Mouse (Mus musculus) MEL (cell line): ENCODE data around the gene Ino80d. TPM values are rescaled to one million over a fixed set of nuclear protein-coding genes. Genes with fewer than 3 reads are reported as not detected.

Source experiments
- DNase-seq: peaks from one replicate; pipeline ENCODE4 v3.0.0; 2011; ENCODE audit warnings: low read depth, low spot score
- H3K27ac ChIP-seq: 2 replicates; pipeline ENCODE4 v1.5.1; 2012; ENCODE audit warnings: low read depth, mild to moderate bottlenecking, control low read depth, low read length, moderate library complexity; ENCODE audit not compliant: control insufficient read depth
- H3K27me3 ChIP-seq, 2 experiments: fragments of 150-350 bp in 1 of 2; sonication (generic) in 1 of 2; 2 replicates each; pipeline ENCODE4 v1.6.1; 2012; ENCODE audit warnings: low read length in 2 of 2, mild to moderate bottlenecking in 2 of 2, improper control_type of control experiment in 1 of 2, moderate library complexity in 1 of 2; ENCODE audit not compliant: insufficient read depth in 2 of 2, control insufficient read depth in 1 of 2
- H3K36me3 ChIP-seq, 2 experiments: 2 replicates each; pipeline ENCODE4 v1.6.1; 2012 to 2014; ENCODE audit warnings: low read length in 2 of 2, improper control_type of control experiment in 1 of 2, inconsistent platforms in 1 of 2, mild to moderate bottlenecking in 1 of 2; ENCODE audit not compliant: insufficient read depth in 2 of 2, control insufficient read depth in 1 of 2
- H3K4me1 ChIP-seq, 2 experiments: fragments of 150-350 bp in 1 of 2; sonication (generic) in 1 of 2; 2 replicates each; pipeline ENCODE4 v1.6.1; 2012; ENCODE audit warnings: low read length in 2 of 2, improper control_type of control experiment in 1 of 2, mild to moderate bottlenecking in 1 of 2; ENCODE audit not compliant: insufficient read depth in 2 of 2, control insufficient read depth in 1 of 2
- H3K4me3 ChIP-seq, 2 experiments: fragments of 150-350 bp in 1 of 2; sonication (generic) in 1 of 2; 2 replicates each; pipeline ENCODE4 v1.5.1; 2012; ENCODE audit warnings: low read depth in 2 of 2, low read length in 2 of 2, mild to moderate bottlenecking in 2 of 2, moderate library complexity in 2 of 2, control low read depth in 1 of 2, improper control_type of control experiment in 1 of 2; ENCODE audit not compliant: control insufficient read depth in 1 of 2, insufficient read depth in 1 of 2
- H3K79me2 ChIP-seq: 2 replicates; pipeline ENCODE4 v1.6.1; 2012; ENCODE audit warnings: mild to moderate bottlenecking, low read length, moderate library complexity; ENCODE audit not compliant: control insufficient read depth, poor library complexity, insufficient read depth
- H3K9ac ChIP-seq: 2 replicates; pipeline ENCODE4 v1.6.1; 2012; ENCODE audit warnings: low read depth, mild to moderate bottlenecking, control low read depth, low read length, moderate library complexity; ENCODE audit not compliant: control insufficient read depth, poor library complexity, severe bottlenecking
- H3K9me3 ChIP-seq: fragments of 150-350 bp; sonication (generic); replicated peaks from 2 replicates; pipeline ENCODE4 v1.6.1; 2012; ENCODE audit warnings: mild to moderate bottlenecking, low read length, improper control_type of control experiment, moderate library complexity; ENCODE audit not compliant: insufficient read depth
- CHD2 ChIP-seq: IDR thresholded peaks from 2 replicates; pipeline ENCODE4 v1.6.1; 2011; ENCODE audit warnings: low read length, improper control_type of control experiment
- CTCF ChIP-seq, 3 experiments: IDR thresholded peaks in 2 of 3; conservative IDR thresholded peaks in 1 of 3; 2 replicates each; pipeline ENCODE4 v1.5.1; 2011 to 2012; ENCODE audit warnings: low read length in 3 of 3, low read depth in 2 of 3, mild to moderate bottlenecking in 2 of 3, improper control_type of control experiment in 1 of 3, inconsistent platforms in 1 of 3, mixed read lengths in 1 of 3, moderate library complexity in 1 of 3; ENCODE audit not compliant: control insufficient read depth in 1 of 3, insufficient read depth in 1 of 3, poor library complexity in 1 of 3, severe bottlenecking in 1 of 3
- ELF1 ChIP-seq: IDR thresholded peaks from 2 replicates; pipeline ENCODE4 v1.6.1; 2014; ENCODE audit warnings: low read depth, mild to moderate bottlenecking, inconsistent platforms, low read length, improper control_type of control experiment, moderate library complexity
- GABPA ChIP-seq: IDR thresholded peaks from 2 replicates; pipeline ENCODE4 v1.6.1; 2012; ENCODE audit warnings: low read depth, mild to moderate bottlenecking, inconsistent platforms, low read length, improper control_type of control experiment, moderate library complexity
- GATA1 ChIP-seq: IDR thresholded peaks from 2 replicates; pipeline ENCODE4 v1.6.1; 2011; ENCODE audit warnings: low read depth, low read length, improper control_type of control experiment
- HCFC1 ChIP-seq: IDR thresholded peaks from 2 replicates; pipeline ENCODE4 v1.6.1; 2012; ENCODE audit warnings: low read depth, mild to moderate bottlenecking, inconsistent platforms, low read length, improper control_type of control experiment, moderate library complexity
- JUND ChIP-seq: IDR thresholded peaks from 2 replicates; pipeline ENCODE4 v1.6.1; 2011; ENCODE audit warnings: low read depth, mild to moderate bottlenecking, improper control_type of control experiment, low read length
- KAT2A ChIP-seq: conservative IDR thresholded peaks from 2 replicates; pipeline ENCODE4 v1.6.1; 2012; ENCODE audit warnings: low read depth, low read length, improper control_type of control experiment, inconsistent platforms
- MAX ChIP-seq: IDR thresholded peaks from 2 replicates; pipeline ENCODE4 v1.6.1; 2011; ENCODE audit warnings: low read length, improper control_type of control experiment
- MYB ChIP-seq: IDR thresholded peaks from 2 replicates; pipeline ENCODE4 v1.6.1; 2011; ENCODE audit warnings: mild to moderate bottlenecking, low read depth, low read length, improper control_type of control experiment
- NELFE ChIP-seq: IDR thresholded peaks from 2 replicates; pipeline ENCODE4 v1.6.1; 2011; ENCODE audit warnings: low read depth, low read length, improper control_type of control experiment
- POLR2A ChIP-seq, 2 experiments: IDR thresholded peaks; 2 replicates each; pipeline ENCODE4 v1.6.1; 2011 to 2012; ENCODE audit warnings: low read length in 2 of 2, mild to moderate bottlenecking in 2 of 2, control low read depth in 1 of 2, improper control_type of control experiment in 1 of 2, low read depth in 1 of 2, moderate library complexity in 1 of 2; ENCODE audit not compliant: control insufficient read depth in 1 of 2, insufficient read depth in 1 of 2, poor library complexity in 1 of 2
- POLR2AphosphoS2 ChIP-seq: IDR thresholded peaks from 2 replicates; pipeline ENCODE4 v1.6.1; 2011; ENCODE audit warnings: low read length, improper control_type of control experiment
- RAD21 ChIP-seq: IDR thresholded peaks from 2 replicates; pipeline ENCODE4 v1.6.1; 2011; ENCODE audit warnings: mild to moderate bottlenecking, low read depth, low read length, improper control_type of control experiment
- RCOR1 ChIP-seq: IDR thresholded peaks from 2 replicates; pipeline ENCODE4 v1.6.1; 2012; ENCODE audit warnings: low read depth, mild to moderate bottlenecking, inconsistent platforms, low read length, improper control_type of control experiment
- SIN3A ChIP-seq: IDR thresholded peaks from 2 replicates; pipeline ENCODE4 v1.6.1; 2012; ENCODE audit warnings: low read length, improper control_type of control experiment, inconsistent platforms
- TCF12 ChIP-seq: IDR thresholded peaks from 2 replicates; pipeline ENCODE4 v1.6.1; 2014; ENCODE audit warnings: low read depth, mild to moderate bottlenecking, inconsistent platforms, low read length, improper control_type of control experiment, moderate library complexity
- UBTF ChIP-seq: IDR thresholded peaks from 2 replicates; pipeline ENCODE4 v1.6.1; 2012; ENCODE audit warnings: low read depth, mild to moderate bottlenecking, inconsistent platforms, low read length, improper control_type of control experiment, moderate library complexity, borderline replicate concordance; ENCODE audit not compliant: insufficient read depth
- USF2 ChIP-seq, 2 experiments: IDR thresholded peaks; 2 replicates each; pipeline ENCODE4 v1.6.1; 2011 to 2012; ENCODE audit warnings: improper control_type of control experiment in 2 of 2, low read length in 2 of 2, borderline replicate concordance in 1 of 2, inconsistent platforms in 1 of 2, low read depth in 1 of 2, mild to moderate bottlenecking in 1 of 2; ENCODE audit not compliant: insufficient read depth in 1 of 2
- ZC3H11A ChIP-seq: IDR thresholded peaks from 2 replicates; pipeline ENCODE4 v1.6.1; 2012; ENCODE audit warnings: low read depth, mild to moderate bottlenecking, inconsistent platforms, low read length, improper control_type of control experiment
- ZKSCAN1 ChIP-seq: IDR thresholded peaks from 2 replicates; pipeline ENCODE4 v1.6.1; 2012; ENCODE audit warnings: low read depth, mild to moderate bottlenecking, inconsistent platforms, low read length, improper control_type of control experiment, moderate library complexity
- polyA plus RNA-seq, 2 experiments: library from polyadenylated mRNA; stranded (reverse) in 1 of 2; unstranded in 1 of 2; fragments of >175 nt in 1 of 2; fragments of >200 nt in 1 of 2; gene quantifications; 2 replicates each; pipeline versions ENCODE4 v1.2.1 to v1.2.4; 2012; ENCODE audit warnings: low replicate concordance in 2 of 2, low read depth in 1 of 2; ENCODE audit not compliant: insufficient read length in 2 of 2, insufficient read depth in 1 of 2, missing spikeins in 1 of 2
- total RNA-seq: library from RNA; depleted of rRNA; stranded (reverse); fragments of 300-350 nt; gene quantifications from 2 replicates; pipeline ENCODE4 v1.2.3, GENCODE M21; 2012

Ino80d gene
- total and polyA plus RNA-seq, 3 experiments, result 4.0 to 5.8 TPM; not detected in 1

DNA sequence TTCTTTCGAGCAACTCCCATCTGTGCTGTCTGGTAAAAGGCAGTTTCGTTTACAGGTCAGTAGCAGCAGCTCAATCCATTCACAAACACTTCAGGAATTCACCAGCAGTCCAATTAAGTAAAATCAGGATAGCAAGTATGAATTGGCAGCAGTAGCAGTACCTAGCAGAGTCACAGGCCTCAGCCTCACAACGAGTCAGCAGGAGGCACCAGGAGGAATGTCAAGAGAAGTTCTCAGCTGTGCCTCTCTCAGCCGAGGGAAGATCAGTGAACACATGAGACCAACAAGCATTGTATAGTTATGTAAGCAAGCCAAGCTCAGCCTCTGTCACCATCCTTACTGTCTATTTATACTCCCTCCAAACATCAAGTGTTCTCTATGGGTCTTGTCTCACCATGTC is 15.6 kb downstream of the Ino80d start:
- Histone ChIP-seq H3K27me3 (no peaks in the 10 kb centered on the region), H3K9me3 (no peaks in the 10 kb centered on the region), H3K4me3 (no peak overlapping the region), H3K79me2 (no peaks in the 10 kb centered on the region), H3K4me1 (no peaks in the 10 kb centered on the region), H3K9ac (no peak overlapping the region), H3K36me3 (peaks cover 0 to 4% of the 10 kb centered on the region in 2 experiments; a peak in 2 of 4 replicates), H3K27ac (no peak overlapping the region)
- TF ChIP-seq ELF1 (no peak), RAD21 (no peak), HCFC1 (no peak), CTCF (IDR thresholded peaks at IDR 0.05 in 2 of 3, conservative IDR thresholded peaks at IDR 0.05 in 1 of 3; ENCODE audit: control insufficient read depth in 1 of 3, insufficient read depth in 1 of 3, low read depth in 2 of 3, low read length in 3 of 3, poor library complexity in 1 of 3, severe bottlenecking in 1 of 3) (no peak), SIN3A (no peak), POLR2AphosphoS2 (no peak), GABPA (no peak), USF2 (IDR thresholded peaks at IDR 0.05; ENCODE audit: borderline replicate concordance in 1 of 2, insufficient read depth in 1 of 2, low read depth in 1 of 2, low read length in 2 of 2) (no peak)
- DNase-seq, result no peak

GRCm38 (mm10) chr1:63096071-63096470 is 18.4 kb downstream of the Ino80d start:
- H3K36me3 ChIP-seq, result peaks cover 0 to 1% of the 10 kb centered on the region in 2 experiments; a peak in 2 of 4 replicates
- no peaks in the 10 kb centered on the region for H3K79me2 ChIP-seq
- H3K4me1 ChIP-seq, result no peaks in the 10 kb centered on the region
- TF ChIP-seq ZKSCAN1 (no peak), POLR2AphosphoS2 (no peak), TCF12 (no peak), MAX (no peak), NELFE (no peak), UBTF (no peak), GABPA (no peak), RAD21 (no peak), ZC3H11A (no peak), CHD2 (no peak), JUND (no peak), GATA1 (no peak), KAT2A (no peak), CTCF (IDR thresholded peaks at IDR 0.05 in 2 of 3, conservative IDR thresholded peaks at IDR 0.05 in 1 of 3; ENCODE audit: control insufficient read depth in 1 of 3, insufficient read depth in 1 of 3, low read depth in 2 of 3, low read length in 3 of 3, poor library complexity in 1 of 3, severe bottlenecking in 1 of 3) (no peak), POLR2A (IDR thresholded peaks at IDR 0.05; ENCODE audit: control insufficient read depth in 1 of 2, insufficient read depth in 1 of 2, low read depth in 1 of 2, low read length in 2 of 2, poor library complexity in 1 of 2) (no peak), RCOR1 (no peak), MYB (no peak), USF2 (IDR thresholded peaks at IDR 0.05; ENCODE audit: borderline replicate concordance in 1 of 2, insufficient read depth in 1 of 2, low read depth in 1 of 2, low read length in 2 of 2) (no peak)
- TF ChIP-seq, all 39 proteins: peak for 0
- no peak overlapping the region for H3K9ac ChIP-seq
- no peak overlapping the region for H3K27ac ChIP-seq
- H3K9me3 ChIP-seq, result no peaks in the 10 kb centered on the region
- DNase-seq, result no peak
- no peak overlapping the region for H3K4me3 ChIP-seq
- no peaks in the 10 kb centered on the region for H3K27me3 ChIP-seq
